Mouse (Mus musculus): ENCODE measurements around the gene Gm8108. TPM values are rescaled to one million over a fixed set of nuclear protein-coding genes. Genes with fewer than 3 reads are reported as not detected.
"Not testable (repeated sequence)": the region's sequence is repeated elsewhere in the genome, so short reads cannot be mapped to it uniquely, and the experiment has no call there.

Gene Gm8108
- 2.7 and 4.6 TPM in 2 replicates for polyA plus RNA-seq (2015; fragmentation: Nextera tagmentation; extraction: Ambion mirVana)

DNA sequence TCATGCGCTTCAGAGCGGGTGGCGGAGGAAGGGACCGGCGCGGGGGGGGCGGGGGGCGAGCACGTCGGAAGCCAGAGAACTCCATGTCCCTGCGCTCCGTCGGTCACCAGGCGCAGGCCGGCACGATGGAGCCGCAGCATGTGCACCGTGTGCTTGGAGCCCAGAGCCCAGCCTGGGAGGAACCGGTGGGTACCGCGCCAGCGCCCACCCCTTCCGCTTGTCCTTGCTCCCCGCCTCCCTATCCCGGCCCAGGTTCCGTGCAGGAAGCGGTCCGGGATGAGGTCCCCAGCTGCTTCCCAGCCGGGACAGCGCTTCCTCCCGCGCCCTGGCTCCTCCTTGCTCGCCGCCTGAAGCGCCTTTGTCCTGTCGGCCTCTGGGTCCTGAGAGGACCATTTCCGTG, at the start of gene Gm8108:
TSS of gene Gm8108 (plus strand) at position 101 of the 400 bp plus-strand sequence.
- Histone ChIP-seq H3K4me2 (replicated peaks) (peak within 1 kb of the TSS; percentile 56), H3K9ac (replicated peaks) (peak within 1 kb of the TSS; percentile 53), H3K4me3 (replicated peaks) (peak within 1 kb of the TSS; percentile 46)
- H3K27me3 ChIP-seq; H3K27ac ChIP-seq; H3K4me1 ChIP-seq (replicated peaks); H3K9me3 ChIP-seq; H3K36me3 ChIP-seq; ATAC-seq: not testable (repeated sequence)
- 5% methylated on average over 28 of the region's 37 CpGs for WGBS

DNA sequence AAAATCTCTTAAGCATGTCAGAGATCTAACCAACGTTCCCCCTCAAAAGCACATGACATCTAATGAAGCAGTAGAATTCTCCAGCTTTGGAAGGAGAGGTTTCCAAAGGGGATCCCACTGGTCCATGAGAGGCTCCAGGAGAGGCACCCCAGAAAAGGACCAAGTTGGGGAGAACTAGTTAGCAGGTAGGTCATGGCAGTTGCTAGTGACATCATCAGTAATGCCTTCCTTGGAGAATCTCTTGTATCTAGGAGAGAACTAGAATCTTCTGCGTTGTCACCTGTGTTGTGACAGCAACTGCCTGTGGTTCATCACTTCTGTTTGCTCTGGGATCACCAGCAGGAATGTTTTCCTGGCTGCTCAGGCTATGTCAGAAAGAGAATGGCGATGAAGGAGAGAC, 26.5 kb upstream of the Gm8108 start, which contains the start of gene Gm3115:
TSS of gene Gm3115 (plus strand) at position 301 of the 400 bp plus-strand sequence.
- not testable (repeated sequence) for H3K9me3 ChIP-seq; H3K4me2 ChIP-seq (replicated peaks); H3K9ac ChIP-seq (replicated peaks); ATAC-seq; H3K27ac ChIP-seq; H3K36me3 ChIP-seq; H3K4me3 ChIP-seq (replicated peaks); H3K4me1 ChIP-seq (replicated peaks); H3K27me3 ChIP-seq
- 64% methylated on average over 3 of the region's 3 CpGs for WGBS

DNA sequence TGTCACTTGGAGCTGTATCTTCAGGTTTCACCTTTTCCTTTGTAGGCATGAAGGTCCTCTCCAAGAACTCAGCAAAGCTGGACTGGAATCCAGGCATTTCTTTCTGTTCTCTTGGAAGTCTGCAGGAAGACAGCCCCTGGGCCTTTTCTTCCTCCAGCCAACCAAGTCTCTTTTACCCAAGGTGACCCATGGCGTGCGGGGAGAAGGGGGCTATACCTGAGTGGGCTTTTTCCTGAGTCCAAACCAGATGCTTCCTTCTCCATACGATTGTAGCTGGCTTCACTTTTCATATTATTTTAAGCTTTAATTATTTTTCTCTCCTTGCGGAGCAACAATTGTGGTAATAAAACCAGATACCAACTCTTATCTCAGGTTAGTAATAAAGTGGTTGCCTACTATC, 31.3 kb downstream of the Gm8108 start:
- H3K27me3 ChIP-seq; H3K36me3 ChIP-seq; H3K4me2 ChIP-seq (replicated peaks); H3K27ac ChIP-seq; H3K4me1 ChIP-seq (replicated peaks); H3K9ac ChIP-seq (replicated peaks); ATAC-seq; H3K4me3 ChIP-seq (replicated peaks); H3K9me3 ChIP-seq: not testable (repeated sequence)
- 84% methylated on average over 4 of the region's 4 CpGs for WGBS

DNA sequence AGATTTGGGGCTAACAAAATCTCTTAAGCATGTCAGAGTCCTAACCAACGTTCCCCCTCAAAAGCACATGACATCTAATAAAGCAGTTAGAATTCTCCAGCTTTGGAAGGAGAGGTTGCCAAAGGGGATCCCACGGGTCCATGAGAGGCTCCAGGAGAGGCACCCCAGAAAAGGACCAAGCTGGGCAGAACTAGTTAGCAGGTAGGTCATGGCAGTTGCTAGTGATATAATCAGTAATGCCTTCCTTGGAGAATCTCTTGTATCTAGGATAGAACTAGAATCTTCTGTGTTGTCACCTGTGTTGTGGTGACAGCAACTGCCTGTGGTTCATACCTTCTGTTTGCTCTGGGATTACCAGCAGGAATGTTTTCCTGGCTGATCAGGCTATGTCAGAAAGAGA, 54.4 kb downstream of the Gm8108 start, which contains the start of gene Gm3127:
TSS of gene Gm3127 (plus strand) at position 301 of the 400 bp plus-strand sequence.
- H3K9ac ChIP-seq (replicated peaks); H3K4me3 ChIP-seq (replicated peaks); H3K4me1 ChIP-seq (replicated peaks); H3K27ac ChIP-seq; H3K27me3 ChIP-seq; H3K4me2 ChIP-seq (replicated peaks); H3K36me3 ChIP-seq; H3K9me3 ChIP-seq; ATAC-seq: not testable (repeated sequence)
- WGBS, result 81% methylated on average over 1 of the region's 2 CpGs

DNA sequence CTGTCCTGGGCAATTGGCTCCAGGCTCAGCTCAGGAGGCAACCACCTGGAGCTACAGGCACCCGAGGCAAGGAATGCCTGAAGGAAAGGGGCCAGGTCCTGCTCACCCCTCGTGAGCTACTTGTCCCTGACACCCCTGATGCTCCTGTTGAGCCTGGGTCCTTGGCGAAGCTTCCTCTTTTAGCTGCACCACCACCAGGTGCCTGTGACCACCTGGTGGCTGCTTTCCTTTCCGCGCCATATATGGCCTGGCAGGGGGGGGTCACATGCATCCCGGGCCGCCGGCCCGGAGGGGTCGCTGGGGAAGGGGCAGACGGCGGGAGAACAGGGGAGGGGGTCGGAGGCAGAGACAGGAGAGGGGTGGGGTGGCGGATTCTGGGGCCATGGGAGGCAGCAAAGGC, 71.7 kb downstream of the Gm8108 start:
- not testable (repeated sequence) for H3K27ac ChIP-seq; H3K36me3 ChIP-seq; H3K4me1 ChIP-seq (replicated peaks); H3K27me3 ChIP-seq; ATAC-seq; H3K9me3 ChIP-seq
- Histone ChIP-seq H3K4me3 (replicated peaks) (peak overlapping the region; percentile 42), H3K4me2 (replicated peaks) (peak overlapping the region; percentile 60), H3K9ac (replicated peaks) (peak overlapping the region; percentile 52)
- 1% methylated on average over 9 of the region's 14 CpGs for WGBS

Other genes with a start within 250 kb of the Gm8108 start
- not detected in 2 replicates for gene Gm2916, start 226.4 kb upstream of the Gm8108 start, polyA plus RNA-seq (2015; fragmentation: Nextera tagmentation; extraction: Ambion mirVana)
- not detected in 2 replicates for gene Gm3029, start 178.8 kb upstream of the Gm8108 start, polyA plus RNA-seq (2015; fragmentation: Nextera tagmentation; extraction: Ambion mirVana)
- 0.89 and 1.2 TPM in 2 replicates for gene Gm3095, start 147.0 kb upstream of the Gm8108 start, polyA plus RNA-seq (2015; fragmentation: Nextera tagmentation; extraction: Ambion mirVana)
- not detected in 2 replicates for gene Gm3099, start 112.1 kb upstream of the Gm8108 start, polyA plus RNA-seq (2015; fragmentation: Nextera tagmentation; extraction: Ambion mirVana)
- gene Gm5796, start 86.6 kb upstream of the Gm8108 start, polyA plus RNA-seq (2015; fragmentation: Nextera tagmentation; extraction: Ambion mirVana), result 1.2 and 2.3 TPM in 2 replicates
- gene Gm3115, start 26.4 kb upstream of the Gm8108 start, polyA plus RNA-seq (2015; fragmentation: Nextera tagmentation; extraction: Ambion mirVana), result not detected in 2 replicates
- gene Gm3127, start 54.5 kb downstream of the Gm8108 start, polyA plus RNA-seq (2015; fragmentation: Nextera tagmentation; extraction: Ambion mirVana), result not detected in 2 replicates
- 3.9 and 6.0 TPM in 2 replicates for gene Gm2974, start 72.0 kb downstream of the Gm8108 start, polyA plus RNA-seq (2015; fragmentation: Nextera tagmentation; extraction: Ambion mirVana)
- not detected in 2 replicates for gene Gm3138, start 139.1 kb downstream of the Gm8108 start, polyA plus RNA-seq (2015; fragmentation: Nextera tagmentation; extraction: Ambion mirVana)
- not detected in 2 replicates for gene Gm3149, start 206.8 kb downstream of the Gm8108 start, polyA plus RNA-seq (2015; fragmentation: Nextera tagmentation; extraction: Ambion mirVana)
- gene 2610042L04Rik, start 224.2 kb downstream of the Gm8108 start, polyA plus RNA-seq (2015; fragmentation: Nextera tagmentation; extraction: Ambion mirVana), result 2.8 and 3.4 TPM in 2 replicates

All from midbrain, embryonic 13.5 days (tissue).